25 mouse cellular contexts compared by ENCODE assay signal in the genomic region with DNA sequence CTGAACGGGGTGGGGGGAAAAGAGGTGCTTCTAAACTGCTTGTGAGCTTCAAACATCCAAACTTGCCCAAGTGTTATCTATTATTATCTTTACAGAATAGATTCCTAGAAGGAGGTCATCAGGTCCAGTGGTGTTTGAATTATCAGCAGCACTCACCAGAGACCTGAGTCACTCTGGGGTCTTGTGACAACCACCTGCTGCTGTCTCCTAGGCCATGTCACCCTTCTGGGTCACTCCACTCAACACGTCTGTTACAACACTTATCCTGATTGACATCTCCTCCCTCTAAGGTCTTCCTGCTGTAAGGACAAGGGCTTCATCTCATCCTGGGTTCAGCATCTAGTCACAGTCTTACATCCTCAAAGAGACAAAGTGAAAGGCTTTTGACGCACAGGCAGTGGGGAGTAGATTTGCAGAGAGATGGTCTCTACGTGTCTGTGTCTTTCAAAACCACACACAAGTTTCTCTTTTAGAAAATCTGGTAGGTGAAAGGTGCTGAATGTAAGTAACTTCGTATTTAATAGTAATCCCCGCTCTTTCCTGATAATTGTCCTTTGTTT. TPM values are rescaled to one million over a fixed set of nuclear protein-coding genes. Genes with fewer than 3 reads are reported as not detected.
DNase-seq lines count a peak whose midpoint lies in the region.
"Had no signal": no experiment of that assay in that cellular context is flagged by ENCODE, and none has a peak within 500 bp of the region (broad histone marks: within the 10 kb centered on the region; RNA-seq: fewer than 3 reads in every experiment).

No protein-coding gene starts in this region.

- 63% methylated on average over 6 of the region's 6 CpGs for WGBS in heart, embryonic 10.5 days

- intact Hi-C loops in heart, postnatal 36 days (cut with DNase I) = no loop called here

- peak; percentile 72 for DNase-seq in heart, embryonic 10.5 days (ENCODE audit: low spot score)
- no peak for DNase-seq in heart, postnatal 36 days
- peak; percentile 26 for DNase-seq in 416B (ENCODE audit: low read depth)
- DNase-seq in CD4-positive, CD25-positive, alpha-beta regulatory T cell, adult 2 months (ENCODE audit: low read depth, low spot score) = peak; percentile 31
- peak; percentile 54 for DNase-seq in induced T-regulatory cell, adult 2 months (ENCODE audit: low read depth)
- no peak for DNase-seq in B cell, adult 2 months
- no peak for DNase-seq in lung, postnatal 4 days
- no peak for DNase-seq in lung, postnatal 10 days
- DNase-seq: adrenal gland, postnatal 10 days; adrenal gland, postnatal 36 days; cerebellum, adult 18-20 months; cerebellum, adult 9-10 months; cerebellum, postnatal 14 days; gastrocnemius, postnatal 10 days; gastrocnemius, postnatal 36 days; heart, adult 2 months; kidney, adult 11 months had no signal

- no peak overlapping the region for H3K27ac ChIP-seq in heart, embryonic 10.5 days
- H3K27ac ChIP-seq: embryonic facial prominence, embryonic 10.5 days; embryonic facial prominence, embryonic 13.5 days; forebrain, embryonic 10.5 days; forebrain, embryonic 13.5 days; heart, adult 2 months; hindbrain, embryonic 10.5 days; hindbrain, embryonic 13.5 days had no signal

- H3K4me3 ChIP-seq in heart, embryonic 10.5 days = no peak overlapping the region
- H3K4me3 ChIP-seq: embryonic facial prominence, embryonic 10.5 days; embryonic facial prominence, embryonic 13.5 days; erythroblast, embryonic 14.5 days; forebrain, embryonic 10.5 days; forebrain, embryonic 13.5 days; heart, adult 2 months; hindbrain, embryonic 10.5 days; hindbrain, embryonic 13.5 days had no signal

- H3K9me3 ChIP-seq in heart, embryonic 10.5 days = no peaks in the 10 kb centered on the region
- H3K9me3 ChIP-seq: embryonic facial prominence, embryonic 10.5 days; embryonic facial prominence, embryonic 13.5 days; forebrain, embryonic 10.5 days; forebrain, embryonic 13.5 days; hindbrain, embryonic 10.5 days; hindbrain, embryonic 13.5 days had no signal

- H3K27me3 ChIP-seq in heart, embryonic 10.5 days (ENCODE audit: insufficient read depth, poor library complexity, severe bottlenecking) = no peaks in the 10 kb centered on the region
- H3K27me3 ChIP-seq: embryonic facial prominence, embryonic 13.5 days; forebrain, embryonic 13.5 days; hindbrain, embryonic 13.5 days; Patski had no signal

- peaks cover 16% of the 10 kb centered on the region for H3K4me1 ChIP-seq in heart, embryonic 10.5 days
- H3K4me1 ChIP-seq: embryonic facial prominence, embryonic 10.5 days; embryonic facial prominence, embryonic 13.5 days had no signal

- peaks cover 24% of the 10 kb centered on the region; the same call in 1 of the 2 replicates for H3K36me3 ChIP-seq in heart, embryonic 10.5 days

RNA-seq across cellular contexts. Expression of a gene that starts 21.9 kb away (rescaled TPM):
- 16.5 and 21.8 TPM in 2 replicates for polyA plus RNA-seq in heart, embryonic 10.5 days (2016; fragmentation: Nextera tagmentation; extraction: Ambion mirVana)
- total RNA-seq in heart, postnatal 36 days (2021) = 1 to 10 TPM; 2.8 to 3.0 TPM

RNA-seq across cellular contexts. Expression of a gene that starts 22.9 kb away (rescaled TPM):
- 8.9 and 14.2 TPM in 2 replicates for polyA plus RNA-seq in heart, embryonic 10.5 days (2016; fragmentation: Nextera tagmentation; extraction: Ambion mirVana)
- 10 to 100 TPM; 64.2 to 70.4 TPM for total RNA-seq in heart, postnatal 36 days (2021)

Comparison
In these comparisons a context has a peak if more than half of its experiments do, and no peak if none do; other contexts are left out.
1. DNase-seq: peak in heart, embryonic 10.5 days (single experiment), 416B (single experiment), CD4-positive, CD25-positive, alpha-beta regulatory T cell, adult 2 months (single experiment) and induced T-regulatory cell, adult 2 months (single experiment); none in heart, postnatal 36 days (0 of 2), B cell, adult 2 months (0 of 2), lung, postnatal 4 days (0 of 2) and lung, postnatal 10 days (single experiment).